8 mouse cellular contexts compared by ENCODE assay signal in genomic region chr9:40192098-40193038, GRCm38 (mm10). TPM values are rescaled to one million over a fixed set of nuclear protein-coding genes. Genes with fewer than 3 reads are reported as not detected.
DNase-seq lines count a peak whose midpoint lies in the region; ATAC-seq and TF ChIP-seq lines count a peak whose summit lies in the region.

Gene Zfp202, plus strand, starts transcription at chr9:40192316.

- WGBS in embryonic facial prominence, embryonic 14.5 days = 1% methylated on average over 31 of the region's 63 CpGs
- under 1% methylated on average over 39 of the region's 63 CpGs for WGBS in limb, embryonic 14.5 days
- WGBS in midbrain, embryonic 16.5 days = under 1% methylated on average over 56 of the region's 63 CpGs
- under 1% methylated on average over 60 of the region's 63 CpGs for WGBS in spleen, adult 2 months

- TF ChIP-seq POLR2A in limb, embryonic 14.5 days (IDR thresholded peaks at IDR 0.05; ENCODE audit: borderline replicate concordance, extremely low read depth, insufficient read depth, insufficient read length) = peak; percentile 47; the same call in 1 of the 2 replicates
- no peak for TF ChIP-seq POLR2A in spleen, adult 2 months (IDR thresholded peaks at IDR 0.05; ENCODE audit: low read depth, low read length)

- H3K9me3 ChIP-seq in embryonic facial prominence, embryonic 14.5 days (ENCODE audit: control insufficient read depth, low read length) = no peaks in the 10 kb centered on the region
- no peaks in the 10 kb centered on the region for H3K9me3 ChIP-seq in limb, embryonic 14.5 days (ENCODE audit: control insufficient read depth, low read length)
- no peaks in the 10 kb centered on the region for H3K9me3 ChIP-seq in midbrain, embryonic 16.5 days (replicated peaks; ENCODE audit: control insufficient read depth, low read length, poor library complexity, severe bottlenecking)

- TF ChIP-seq CTCF in spleen, adult 2 months (IDR thresholded peaks at IDR 0.05; ENCODE audit: extremely low read depth, insufficient read depth, insufficient read length, insufficient replicate concordance) = peak; percentile 14; the same call in 1 of the 2 replicates

- DNase-seq in A20 (ENCODE audit: low read depth, low spot score) = peak; percentile 88
- DNase-seq in adrenal gland, postnatal 4 days (ENCODE audit: low spot score in 2 of 2) = peak; percentile 75 to 79
- peak; percentile 95 for DNase-seq in embryonic facial prominence, embryonic 14.5 days (ENCODE audit: low spot score)
- DNase-seq in heart, adult 9 months (ENCODE audit: low spot score in 2 of 2) = peak; percentile 90 to 93
- peak; percentile 90 for DNase-seq in kidney, adult 9 months
- peak; percentile 88 for DNase-seq in limb, embryonic 14.5 days (ENCODE audit: low spot score)
- peak in 1 of 2 experiments; percentile 64 for DNase-seq in spleen, adult 2 months (ENCODE audit: low read depth in 1 of 2, low spot score in 2 of 2)

- H3K27me3 ChIP-seq in embryonic facial prominence, embryonic 14.5 days (replicated peaks; ENCODE audit: control insufficient read depth, insufficient read depth, low read length) = no peaks in the 10 kb centered on the region
- no peaks in the 10 kb centered on the region for H3K27me3 ChIP-seq in limb, embryonic 14.5 days (ENCODE audit: control insufficient read depth, insufficient read depth, low read length)
- H3K27me3 ChIP-seq in midbrain, embryonic 16.5 days (ENCODE audit: control insufficient read depth, insufficient read depth, low read depth, low read length) = no peaks in the 10 kb centered on the region
- H3K27me3 ChIP-seq in spleen, adult 2 months (ENCODE audit: control insufficient read depth, insufficient read depth, low read length) = no peaks in the 10 kb centered on the region

- ATAC-seq in embryonic facial prominence, embryonic 14.5 days (ENCODE audit: low read depth) = peak; percentile 98
- peak; percentile 97 for ATAC-seq in limb, embryonic 14.5 days (ENCODE audit: low FRiP score, low read depth)
- ATAC-seq in midbrain, embryonic 16.5 days = peak; percentile 99

- H3K4me1 ChIP-seq in embryonic facial prominence, embryonic 14.5 days (ENCODE audit: control insufficient read depth, insufficient read depth, low read length) = peaks cover 4% of the 10 kb centered on the region
- H3K4me1 ChIP-seq in limb, embryonic 14.5 days (ENCODE audit: control insufficient read depth, insufficient read depth, low read length) = peaks cover 14% of the 10 kb centered on the region
- H3K4me1 ChIP-seq in midbrain, embryonic 16.5 days (ENCODE audit: control insufficient read depth, insufficient read depth, low read length) = peaks cover 13% of the 10 kb centered on the region
- H3K4me1 ChIP-seq in spleen, adult 2 months (ENCODE audit: control insufficient read depth, insufficient read depth, insufficient read length) = peaks cover 7% of the 10 kb centered on the region; the same call in 1 of the 2 replicates

- H3K27ac ChIP-seq in embryonic facial prominence, embryonic 14.5 days (replicated peaks; ENCODE audit: low read depth, low read length) = peak within 1 kb of the TSS; percentile 73; the same call in 1 of the 2 replicates
- H3K27ac ChIP-seq in limb, embryonic 14.5 days (replicated peaks; ENCODE audit: low read depth, low read length) = peak within 1 kb of the TSS; percentile 55; the same call in 1 of the 2 replicates
- peak within 1 kb of the TSS; percentile 78 for H3K27ac ChIP-seq in midbrain, embryonic 16.5 days (ENCODE audit: low read length)
- H3K27ac ChIP-seq in spleen, adult 2 months (ENCODE audit: insufficient read depth, low read length) = no peak within 1 kb of the TSS

- H3K36me3 ChIP-seq in embryonic facial prominence, embryonic 14.5 days (ENCODE audit: control insufficient read depth, insufficient read depth, low read length) = no peaks in the 10 kb centered on the region
- H3K36me3 ChIP-seq in limb, embryonic 14.5 days (ENCODE audit: control insufficient read depth, insufficient read depth, low read length) = no peaks in the 10 kb centered on the region
- no peaks in the 10 kb centered on the region for H3K36me3 ChIP-seq in midbrain, embryonic 16.5 days (ENCODE audit: control insufficient read depth, insufficient read depth, low read length)
- H3K36me3 ChIP-seq in spleen, adult 2 months (ENCODE audit: control insufficient read depth, insufficient read depth, low read length) = no peaks in the 10 kb centered on the region

- peak within 1 kb of the TSS; percentile 78 for H3K4me2 ChIP-seq in embryonic facial prominence, embryonic 14.5 days (ENCODE audit: low read depth, low read length)
- peak within 1 kb of the TSS; percentile 84 for H3K4me2 ChIP-seq in limb, embryonic 14.5 days (replicated peaks; ENCODE audit: low read depth, low read length, severe bottlenecking)
- H3K4me2 ChIP-seq in midbrain, embryonic 16.5 days (ENCODE audit: low read length) = peak within 1 kb of the TSS; percentile 66

- H3K4me3 ChIP-seq in embryonic facial prominence, embryonic 14.5 days (ENCODE audit: low read depth, low read length) = peak within 1 kb of the TSS; percentile 73
- H3K4me3 ChIP-seq in limb, embryonic 14.5 days (replicated peaks; ENCODE audit: low read length) = peak within 1 kb of the TSS; percentile 85
- H3K4me3 ChIP-seq in midbrain, embryonic 16.5 days (ENCODE audit: low read depth, low read length) = peak within 1 kb of the TSS; percentile 78
- peak within 1 kb of the TSS; percentile 63 for H3K4me3 ChIP-seq in spleen, adult 2 months (ENCODE audit: extremely low read depth, insufficient read depth, insufficient read length)

- H3K9ac ChIP-seq in embryonic facial prominence, embryonic 14.5 days (ENCODE audit: low read depth, low read length) = peak within 1 kb of the TSS; percentile 86
- peak within 1 kb of the TSS; percentile 88 for H3K9ac ChIP-seq in limb, embryonic 14.5 days (ENCODE audit: low read depth, low read length, severe bottlenecking)
- peak within 1 kb of the TSS; percentile 88 for H3K9ac ChIP-seq in midbrain, embryonic 16.5 days (ENCODE audit: low read depth, low read length)

RNA-seq across cellular contexts. Expression of gene Zfp202, which starts in this region (rescaled TPM):
- 1 to 10 TPM; 8.0 to 8.1 TPM for total RNA-seq in adrenal gland, postnatal 4 days (2021)
- 5.7 and 6.1 TPM in 2 replicates for polyA plus RNA-seq in embryonic facial prominence, embryonic 14.5 days (2014; fragmentation: Nextera tagmentation; extraction: Ambion mirVana)
- 5.6 and 6.3 TPM in 2 replicates for polyA plus RNA-seq in limb, embryonic 14.5 days (2012; rRNA removed)
- 6.3 and 6.7 TPM in 2 replicates for polyA plus RNA-seq in limb, embryonic 14.5 days (2014; fragmentation: Nextera tagmentation; extraction: Ambion mirVana)
- 13.1 and 13.6 TPM in 2 replicates for polyA plus RNA-seq in midbrain, embryonic 16.5 days (2015; fragmentation: Nextera tagmentation; extraction: Ambion mirVana)
- 0.72 and 0.74 TPM in 2 replicates for polyA plus RNA-seq in spleen, adult 2 months (2012; rRNA removed)
